ENCODE assay signal across 31 mouse cellular contexts in the genomic region with DNA sequence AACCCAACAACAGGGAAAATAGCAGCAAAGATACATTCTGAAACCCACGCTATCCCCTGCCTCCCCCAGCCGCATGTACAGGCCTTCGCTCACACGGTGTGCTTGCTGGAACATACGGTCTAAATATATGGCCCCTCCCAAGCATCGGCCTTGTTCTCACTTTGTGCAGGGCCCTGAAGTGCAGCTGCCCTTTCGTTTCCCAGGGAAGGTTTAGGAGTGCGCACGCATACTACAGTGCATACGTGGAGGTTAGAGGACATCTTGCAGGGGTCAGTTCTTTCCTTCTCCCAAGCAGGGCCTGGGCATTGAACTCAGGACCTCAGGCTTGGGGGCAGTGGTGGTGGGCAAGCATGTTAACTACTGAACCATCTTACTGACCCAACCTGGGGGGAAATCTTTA. TPM values are rescaled to one million over a fixed set of nuclear protein-coding genes. Genes with fewer than 3 reads are reported as not detected.
DNase-seq lines count a peak whose midpoint lies in the region; ATAC-seq lines count a peak whose summit lies in the region.
"Had no signal": no experiment of that assay in that cellular context is flagged by ENCODE, and none has a peak within 500 bp of the region (broad histone marks: within the 10 kb centered on the region; RNA-seq: fewer than 3 reads in every experiment).

No protein-coding gene starts in this region.

- H3K4me1 ChIP-seq in neural tube, embryonic 11.5 days (ENCODE audit: control insufficient read depth, insufficient read depth, low read length): peaks cover 10% of the 10 kb centered on the region
- peaks cover 38% of the 10 kb centered on the region for H3K4me1 ChIP-seq in neural tube, embryonic 13.5 days (replicated peaks)
- H3K4me1 ChIP-seq: liver, embryonic 15.5 days had no signal

- no peaks in the 10 kb centered on the region for H3K27me3 ChIP-seq in neural tube, embryonic 11.5 days (ENCODE audit: control insufficient read depth, insufficient read depth, low read length)
- no peaks in the 10 kb centered on the region for H3K27me3 ChIP-seq in neural tube, embryonic 13.5 days
- H3K27me3 ChIP-seq: embryonic facial prominence, embryonic 12.5 days; intestine, embryonic 15.5 days; limb, embryonic 12.5 days; liver, embryonic 15.5 days had no signal

- DNase-seq in neural tube, embryonic 11.5 days (ENCODE audit: low spot score): peak; percentile 38
- DNase-seq in neural tube, embryonic 10.5 days (ENCODE audit: extremely low spot score, low spot score): no peak
- peak; percentile 79 for DNase-seq in R1 (ENCODE audit: low read depth, low spot score)
- no peak for DNase-seq in ovary, postnatal 10 days (ENCODE audit: low spot score)
- DNase-seq in retina, postnatal 1 day: no peak
- DNase-seq: adrenal gland, adult 2 months; B cell, adult 2 months; cerebellum, adult 11 months; cerebellum, adult 9-10 months; gastrocnemius, postnatal 14 days; heart, postnatal 14 days; kidney, adult 8-10 months; kidney, postnatal 25 days; layer of hippocampus, postnatal 36 days; lung, embryonic 14.5 days; lung, postnatal 14 days; midbrain, embryonic 14.5 days; right cerebral cortex, postnatal 4 days; thymus, adult 2 months had no signal

- 76% methylated on average over 10 of the region's 10 CpGs for WGBS in neural tube, embryonic 11.5 days
- WGBS in neural tube, embryonic 13.5 days: 53% methylated on average over 10 of the region's 10 CpGs

- no peaks in the 10 kb centered on the region for H3K9me3 ChIP-seq in neural tube, embryonic 11.5 days (ENCODE audit: control insufficient read depth, low read length)
- H3K9me3 ChIP-seq in neural tube, embryonic 13.5 days: no peaks in the 10 kb centered on the region
- H3K9me3 ChIP-seq: embryonic facial prominence, embryonic 12.5 days; intestine, embryonic 15.5 days; limb, embryonic 12.5 days; liver, embryonic 15.5 days had no signal

- H3K4me3 ChIP-seq in neural tube, embryonic 11.5 days (ENCODE audit: low read depth, low read length): no peak overlapping the region
- no peak overlapping the region for H3K4me3 ChIP-seq in neural tube, embryonic 13.5 days
- H3K4me3 ChIP-seq: embryonic facial prominence, embryonic 12.5 days; hindbrain, embryonic 10.5 days; intestine, embryonic 15.5 days; limb, embryonic 12.5 days; liver, embryonic 15.5 days had no signal

- H3K27ac ChIP-seq in neural tube, embryonic 11.5 days (ENCODE audit: low read depth, low read length): peak overlapping the region; percentile 79
- peak overlapping the region; percentile 91 for H3K27ac ChIP-seq in neural tube, embryonic 13.5 days (replicated peaks)
- H3K27ac ChIP-seq: embryonic facial prominence, embryonic 12.5 days; hindbrain, embryonic 10.5 days; hindbrain, postnatal 0 days; intestine, embryonic 15.5 days; limb, embryonic 12.5 days; liver, embryonic 15.5 days; stomach, postnatal 0 days had no signal

- peak; percentile 5; the same call in 1 of the 2 replicates for ATAC-seq in neural tube, embryonic 11.5 days (ENCODE audit: insufficient read depth, low FRiP score, low TSS enrichment)
- no peak for ATAC-seq in neural tube, embryonic 13.5 days (ENCODE audit: low read depth)
- ATAC-seq: activated CD4-positive, CD25-positive, alpha-beta regulatory T cell, adult 4 months; forebrain, embryonic 14.5 days; hindbrain, postnatal 0 days; intestine, embryonic 15.5 days had no signal

- H3K36me3 ChIP-seq in neural tube, embryonic 11.5 days (ENCODE audit: control insufficient read depth, insufficient read depth, low read length): no peaks in the 10 kb centered on the region
- no peaks in the 10 kb centered on the region for H3K36me3 ChIP-seq in neural tube, embryonic 13.5 days
- H3K36me3 ChIP-seq: embryonic facial prominence, embryonic 12.5 days; hindbrain, embryonic 10.5 days; intestine, embryonic 15.5 days; limb, embryonic 12.5 days; liver, embryonic 15.5 days had no signal

- H3K9ac ChIP-seq in neural tube, embryonic 11.5 days (ENCODE audit: low read length): no peak overlapping the region
- H3K9ac ChIP-seq in neural tube, embryonic 13.5 days: no peak overlapping the region; the same call in 1 of the 2 replicates
- H3K9ac ChIP-seq: embryonic facial prominence, embryonic 12.5 days; intestine, embryonic 15.5 days; limb, embryonic 12.5 days; liver, embryonic 15.5 days; lung, embryonic 14.5 days had no signal

- no peak overlapping the region for H3K4me2 ChIP-seq in neural tube, embryonic 11.5 days (ENCODE audit: low read depth)
- no peak overlapping the region for H3K4me2 ChIP-seq in neural tube, embryonic 13.5 days
- H3K4me2 ChIP-seq: embryonic facial prominence, embryonic 12.5 days; limb, embryonic 12.5 days; liver, embryonic 15.5 days; lung, embryonic 14.5 days had no signal

RNA-seq across cellular contexts. Expression of gene Slc45a1, which starts 23.3 kb away (rescaled TPM):
- 8.8 and 8.9 TPM in 2 replicates for polyA plus RNA-seq in neural tube, embryonic 11.5 days (2014; fragmentation: Nextera tagmentation; extraction: Ambion mirVana)
- 26.8 and 28.6 TPM in 2 replicates for polyA plus RNA-seq in neural tube, embryonic 13.5 days (2015; fragmentation: Nextera tagmentation; extraction: Ambion mirVana)
- polyA plus RNA-seq: liver, adult 2 months; liver, embryonic 15.5 days; lung, embryonic 14.5 days; spleen, adult 2 months had no signal

Comparison
In these comparisons a context has a peak if more than half of its experiments do, and no peak if none do; other contexts are left out.
1. DNase-seq: peak in neural tube, embryonic 11.5 days (single experiment) and R1 (single experiment); none in neural tube, embryonic 10.5 days (single experiment), ovary, postnatal 10 days (single experiment) and retina, postnatal 1 day (single experiment).